Mouse (Mus musculus) heart, adult 18-20 months (tissue): Measurements from ENCODE around the gene Tagap. TPM values are rescaled to one million over a fixed set of nuclear protein-coding genes. Genes with fewer than 3 reads are reported as not detected.
"Not testable (repeated sequence)": the region's sequence is repeated elsewhere in the genome, so short reads cannot be mapped to it uniquely, and the experiment has no call there.

Experiments used
- DNase-seq, 2 experiments: peaks; one replicate each; pipeline ENCODE4 v3.0.0; 2021 to 2022; ENCODE audit warnings: mixed read lengths in 1 of 2
- total RNA-seq, 2 experiments: library from RNA; stranded (reverse); gene quantifications; 2 replicates each; pipeline ENCODE4 v1.2.3; 2021

The Tagap gene
- total RNA-seq, 2 experiments from 2014 or later, result 2.7 to 3.0 TPM

GRCm38 (mm10) chr17:7914596-7915227, 11.1 kb upstream of the Tagap start:
- peak in 1 of 2 experiments; percentile 14 for DNase-seq

DNA sequence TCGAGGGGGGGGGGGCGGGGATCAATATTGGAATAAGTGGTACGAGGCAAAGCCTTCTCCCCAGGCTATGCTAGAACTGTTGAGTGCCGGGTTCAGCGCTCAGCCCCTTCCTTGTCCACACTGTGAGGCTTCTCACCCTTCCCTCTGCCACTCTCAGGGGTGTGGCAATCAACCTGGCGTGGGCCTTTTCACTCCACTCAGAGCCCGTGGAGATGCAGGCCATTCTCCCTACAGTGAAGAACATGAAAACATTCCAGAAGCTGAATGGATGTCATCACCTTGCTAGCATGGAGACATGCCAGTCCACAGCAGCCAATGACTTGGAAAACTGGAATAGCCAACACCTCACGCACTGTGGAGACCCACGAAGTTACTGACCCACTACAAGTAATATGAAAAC, 10.0 kb upstream of the Tagap start:
- DNase-seq, result no peak

GRCm38 (mm10) chr17:7916782-7917574, 8.8 kb upstream of the Tagap start:
- peak in 1 of 2 experiments; percentile 17 for DNase-seq

DNA sequence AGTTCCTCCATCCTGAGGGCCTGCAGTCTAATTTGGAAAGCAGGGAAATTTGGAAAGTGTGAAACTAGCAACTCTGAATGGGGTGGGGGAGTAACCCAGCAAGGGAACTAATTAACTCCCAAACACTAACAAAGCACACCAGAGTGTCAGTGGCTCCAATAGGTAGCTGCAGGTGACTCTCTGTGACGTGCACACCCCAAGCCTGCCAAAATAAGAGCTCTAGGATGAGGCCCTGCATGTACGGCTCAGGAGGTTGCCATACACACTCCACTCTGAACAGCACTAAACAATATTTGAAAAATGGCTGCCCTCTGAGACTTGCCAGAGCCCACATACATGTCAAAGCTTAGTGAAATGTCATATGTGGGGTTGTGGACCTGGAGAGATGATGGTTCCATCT, 7.4 kb upstream of the Tagap start:
- no peak for DNase-seq

GRCm38 (mm10) chr17:7919209-7919608, 6.6 kb upstream of the Tagap start:
- DNase-seq, result no peak

DNA sequence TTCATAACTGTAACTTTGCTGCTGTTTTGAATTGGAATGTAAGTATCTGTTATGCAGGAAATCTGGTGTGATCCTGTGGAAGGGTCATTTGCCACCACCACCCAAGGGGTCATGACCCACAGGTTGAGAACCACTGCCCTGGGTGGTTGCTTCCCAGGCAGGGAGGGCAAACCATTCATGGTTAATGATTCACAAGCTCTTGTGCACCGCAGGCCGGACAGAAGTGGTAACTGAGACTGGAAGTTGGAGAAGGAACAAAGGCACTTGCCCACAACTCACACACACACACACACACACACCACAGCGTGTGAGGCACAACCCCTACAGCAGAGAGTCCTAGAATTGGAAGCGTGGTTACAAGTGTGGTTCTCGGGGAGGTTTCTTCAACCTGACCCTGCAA, 3.2 kb upstream of the Tagap start:
- no peak for DNase-seq

- no peak for DNase-seq
These were observed 1.5 kb upstream of the Tagap start for GRCm38 (mm10) chr17:7924185-7924725.

GRCm38 (mm10) chr17:7927582-7928535, 2.1 kb downstream of the Tagap start:
- peak; percentile 81 to 84 for DNase-seq

DNA sequence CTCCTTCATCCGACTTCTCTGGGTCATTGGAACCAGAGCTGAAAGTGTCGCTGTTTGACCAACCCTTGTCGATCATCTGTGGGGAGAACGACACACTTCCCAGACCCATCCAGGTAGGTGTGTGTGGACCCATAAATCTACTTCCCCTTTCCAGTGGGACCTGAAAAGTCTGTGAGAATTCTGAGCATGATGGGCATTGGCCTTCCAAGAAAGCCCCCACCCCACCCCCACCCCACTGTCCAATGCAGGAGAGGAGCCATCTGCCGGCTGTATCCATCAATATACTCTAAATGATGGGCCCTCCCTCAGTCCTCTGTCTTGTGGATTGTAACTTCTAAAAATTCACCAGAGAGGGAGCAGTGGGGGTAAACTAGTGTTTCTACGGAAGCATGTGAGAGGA, 2.9 kb downstream of the Tagap start:
- no peak for DNase-seq

- no peak for DNase-seq
These were observed 3.5 kb downstream of the Tagap start for GRCm38 (mm10) chr17:7929279-7929678.

- DNase-seq, result peak in 1 of 2 experiments; percentile 35
These were observed 5.5 kb downstream of the Tagap start for GRCm38 (mm10) chr17:7931096-7931990.

- DNase-seq, result not testable (repeated sequence)
These were observed 6.3 kb downstream of the Tagap start for GRCm38 (mm10) chr17:7932121-7932520.

DNA sequence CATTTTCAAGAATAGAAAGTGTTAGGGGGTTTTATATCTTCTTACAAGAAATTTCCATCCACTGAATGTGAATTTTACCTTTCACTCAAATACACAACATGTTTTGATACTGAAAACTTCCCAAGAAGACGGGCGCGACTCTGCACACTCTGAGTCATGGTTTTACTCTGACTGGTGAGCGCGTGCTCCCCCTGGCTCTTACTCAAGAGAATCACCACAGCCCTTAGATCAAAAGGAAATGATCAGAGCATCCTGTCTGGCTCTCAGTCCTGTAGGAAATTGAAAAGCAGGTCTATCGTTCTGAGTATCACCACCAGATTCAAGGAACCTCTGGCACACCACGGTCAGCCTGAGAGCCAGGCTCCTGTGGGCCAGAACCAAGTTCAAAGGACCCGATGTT, 13.8 kb downstream of the Tagap start:
- DNase-seq, result peak; percentile 37 to 48

GRCm38 (mm10) chr17:7945117-7946052, 19.6 kb downstream of the Tagap start, which contains the start of gene Rsph3a:
Gene Rsph3a, plus strand, starts transcription at chr17:7945614.
- peak; percentile 85 to 92 for DNase-seq

GRCm38 (mm10) chr17:7946053-7946627, 20.3 kb downstream of the Tagap start:
- not testable (repeated sequence) for DNase-seq

DNA sequence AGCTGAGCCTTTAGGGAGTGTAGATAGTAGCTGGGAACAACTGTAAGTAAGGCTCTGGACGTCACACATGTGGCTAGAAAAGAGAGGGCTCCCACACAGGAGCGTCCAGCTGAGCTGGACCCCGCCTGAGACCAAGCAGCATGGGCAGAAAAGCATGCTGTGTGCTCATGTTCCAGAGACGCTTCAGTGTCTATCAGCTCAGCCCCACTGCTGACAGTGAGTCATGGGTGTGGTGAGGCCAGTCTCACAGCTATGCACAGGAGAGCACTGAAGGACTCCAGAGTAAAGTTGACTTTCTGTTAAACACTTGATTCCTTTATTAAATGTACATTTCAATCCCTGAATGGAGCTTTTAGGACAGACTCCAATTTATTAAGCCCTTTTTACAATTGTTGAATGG, 25.5 kb downstream of the Tagap start:
- DNase-seq, result not testable (repeated sequence)

- not testable (repeated sequence) for DNase-seq
These were observed 31.4 kb downstream of the Tagap start for GRCm38 (mm10) chr17:7957242-7957641.

DNA sequence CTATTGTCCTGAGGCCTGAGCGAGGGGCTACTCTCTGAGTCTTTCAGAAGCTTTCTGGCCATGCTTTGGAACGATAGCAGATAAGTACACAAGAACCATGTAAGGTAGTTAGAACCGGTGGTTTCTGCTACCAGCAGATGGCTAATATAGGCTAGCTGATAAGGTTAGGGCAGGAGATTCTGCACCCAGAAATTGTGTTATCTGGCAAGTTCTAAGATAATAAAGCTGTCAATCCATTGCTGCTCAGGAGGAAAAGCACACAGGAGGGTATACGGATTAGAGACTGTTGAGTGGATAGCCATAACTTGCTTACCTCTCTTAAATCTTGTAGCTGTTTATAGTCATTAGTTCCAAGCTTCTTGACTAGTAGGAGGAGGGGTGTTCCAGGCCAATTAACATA, 37.5 kb downstream of the Tagap start:
- DNase-seq, result not testable (repeated sequence)

DNA sequence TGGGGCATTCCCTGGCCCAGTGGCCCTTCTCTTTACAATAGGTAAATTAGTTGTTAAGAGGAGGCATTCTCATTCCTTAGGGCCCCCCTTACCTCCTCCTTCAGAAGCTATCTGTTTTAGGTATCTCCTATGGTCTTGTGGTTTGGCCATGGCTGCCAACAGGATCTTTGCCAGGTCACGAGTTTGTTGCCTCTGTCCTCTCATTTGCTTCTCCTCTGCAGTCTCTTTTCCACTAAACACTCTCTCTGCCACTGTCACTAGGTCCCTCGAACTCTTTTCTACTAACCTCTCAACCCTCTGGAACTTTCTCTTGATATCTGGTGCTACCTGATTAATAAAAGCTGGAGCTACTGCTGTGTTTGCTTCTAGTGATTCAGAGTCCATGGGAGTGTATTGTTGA, 38.6 kb downstream of the Tagap start:
- not testable (repeated sequence) for DNase-seq
